Mouse (Mus musculus): ENCODE measurements around the gene Arvcf.

DNA sequence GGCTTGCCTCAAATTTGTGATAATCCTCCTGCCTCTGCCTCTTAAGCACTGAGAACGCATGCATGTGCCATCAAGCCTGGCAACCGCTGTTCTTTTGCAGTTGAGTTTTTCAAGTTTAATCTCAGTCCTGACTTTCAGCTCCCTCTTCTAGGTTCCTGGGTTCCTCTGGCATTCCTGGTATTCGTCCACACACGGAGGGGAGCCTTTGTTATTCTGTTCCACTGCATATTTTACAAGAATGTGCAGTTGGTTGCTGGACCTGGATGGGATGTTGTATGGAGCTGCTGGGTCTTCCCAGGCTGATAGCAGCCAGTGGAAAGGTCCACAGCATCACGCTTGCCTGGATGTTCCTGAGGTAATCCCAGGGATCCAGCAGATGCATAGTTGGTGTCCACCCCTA, 37.4 kb downstream of the Arvcf start:
- TF ChIP-seq ZNF384 (IDR thresholded peaks at IDR 0.05; ENCODE audit: low read depth, low read length): no peak
- no peak; the same call in 1 of the 2 replicates for TF ChIP-seq CHD2 (IDR thresholded peaks at IDR 0.05; ENCODE audit: low read depth, low read length)
